In genomic region chr3:95435561-95435960, GRCm38 (mm10) we compare ENCODE assay signal across 9 mouse cellular contexts. TPM values are rescaled to one million over a fixed set of nuclear protein-coding genes. Genes with fewer than 3 reads are reported as not detected.
DNase-seq lines count a peak whose midpoint lies in the region; ATAC-seq and TF ChIP-seq lines count a peak whose summit lies in the region.
"Had no signal": no experiment of that assay in that cellular context is flagged by ENCODE, and none has a peak within 500 bp of the region (broad histone marks: within the 10 kb centered on the region; RNA-seq: fewer than 3 reads in every experiment).

No protein-coding gene starts in this region.

- H3K9ac ChIP-seq in heart, embryonic 12.5 days = no peak overlapping the region
- no peak overlapping the region for H3K9ac ChIP-seq in hindbrain, embryonic 12.5 days

- H3K9me3 ChIP-seq in heart, embryonic 12.5 days (replicated peaks) = no peaks in the 10 kb centered on the region
- no peaks in the 10 kb centered on the region for H3K9me3 ChIP-seq in E14TG2a.4 (ENCODE audit: low read length)
- no peaks in the 10 kb centered on the region for H3K9me3 ChIP-seq in hindbrain, embryonic 12.5 days (replicated peaks)

- DNase-seq in heart, adult 18-20 months = no peak
- DNase-seq in urinary bladder, postnatal 10 days (ENCODE audit: low spot score) = no peak
- DNase-seq in cerebellum, postnatal 25 days = no peak
- DNase-seq in cerebellum, adult 9-10 months = no peak

- H3K27ac ChIP-seq in heart, embryonic 12.5 days (ENCODE audit: poor library complexity, severe bottlenecking) = no peak overlapping the region
- H3K27ac ChIP-seq in hindbrain, embryonic 12.5 days = no peak overlapping the region
- no peak overlapping the region for H3K27ac ChIP-seq in macrophage

- H3K36me3 ChIP-seq in heart, embryonic 12.5 days = peaks cover 21% of the 10 kb centered on the region
- H3K36me3 ChIP-seq in E14TG2a.4 (ENCODE audit: insufficient read depth, low read length) = peaks cover 25% of the 10 kb centered on the region
- H3K36me3 ChIP-seq in hindbrain, embryonic 12.5 days = peaks cover 12% of the 10 kb centered on the region
- peaks cover 13% of the 10 kb centered on the region; the same call in 1 of the 2 replicates for H3K36me3 ChIP-seq in macrophage (ENCODE audit: inconsistent target)

- H3K4me2 ChIP-seq in heart, embryonic 12.5 days = peak overlapping the region; percentile 40; the same call in 1 of the 2 replicates
- H3K4me2 ChIP-seq in hindbrain, embryonic 12.5 days (replicated peaks) = peak overlapping the region; percentile 73

- H3K27me3 ChIP-seq in heart, embryonic 12.5 days (replicated peaks) = no peaks in the 10 kb centered on the region
- H3K27me3 ChIP-seq in E14TG2a.4 (ENCODE audit: insufficient read depth, low read length) = no peaks in the 10 kb centered on the region
- H3K27me3 ChIP-seq in hindbrain, embryonic 12.5 days = no peaks in the 10 kb centered on the region

- no peak for ATAC-seq in heart, embryonic 12.5 days (ENCODE audit: insufficient number of reproducible peaks, low FRiP score)
- no peak for ATAC-seq in hindbrain, embryonic 12.5 days (ENCODE audit: low FRiP score)

- no peak overlapping the region for H3K4me3 ChIP-seq in heart, embryonic 12.5 days
- H3K4me3 ChIP-seq in E14TG2a.4 (replicated peaks; ENCODE audit: low read length) = peak overlapping the region; percentile 96
- no peak overlapping the region for H3K4me3 ChIP-seq in hindbrain, embryonic 12.5 days
- peak overlapping the region; percentile 94; the same call in 1 of the 2 replicates for H3K4me3 ChIP-seq in macrophage (ENCODE audit: inconsistent target)

- peaks cover 4% of the 10 kb centered on the region; the same call in 1 of the 2 replicates for H3K4me1 ChIP-seq in heart, embryonic 12.5 days (replicated peaks)
- peaks cover 54% of the 10 kb centered on the region for H3K4me1 ChIP-seq in E14TG2a.4 (replicated peaks; ENCODE audit: low read depth, low read length)
- peaks cover 7% of the 10 kb centered on the region for H3K4me1 ChIP-seq in hindbrain, embryonic 12.5 days

- H3K79me2 ChIP-seq in macrophage (ENCODE audit: inconsistent target) = peaks cover 64% of the 10 kb centered on the region

- TF ChIP-seq CTCF in E14TG2a.4 (conservative IDR thresholded peaks at IDR 0.05; ENCODE audit: low read length) = no peak

- 52% methylated on average over 1 of the region's 1 CpGs for WGBS in heart, embryonic 12.5 days
- WGBS in hindbrain, embryonic 12.5 days = 63% methylated on average over 1 of the region's 1 CpGs
- 92% methylated on average over 1 of the region's 1 CpGs for WGBS in macrophage (ENCODE audit: missing documents)

RNA-seq across cellular contexts. Expression of gene Arnt, which starts 1.4 kb away (rescaled TPM):
- polyA plus RNA-seq in heart, embryonic 12.5 days (2016; fragmentation: Nextera tagmentation; extraction: Ambion mirVana) = 35.0 and 38.0 TPM in 2 replicates
- 10 to 100 TPM; 34.0 to 34.9 TPM for total RNA-seq in heart, adult 18-20 months (2021)
- polyA plus RNA-seq in hindbrain, embryonic 12.5 days (2016; fragmentation: Nextera tagmentation; extraction: Ambion mirVana) = 34.3 and 37.7 TPM in 2 replicates
- 100 to 1,000 TPM; 113 to 307 (median 194) TPM for total RNA-seq in macrophage (2018; cell fraction: chromatin; rRNA removed)
- total RNA-seq in macrophage (2018; cell fraction: cytosol; rRNA removed) = 10 to 100 TPM; 30.4 to 48.6 (median 39.9) TPM
- 100 to 1,000 TPM in 9 of 26 experiments, 10 to 100 TPM in 17; 50.1 to 142 (median 87.6) TPM for total RNA-seq in macrophage (2018; cell fraction: nucleus; rRNA removed)
- 32.7 to 36.0 TPM (median 33.6 TPM) in 3 replicates for polyA plus RNA-seq in macrophage (2018)

RNA-seq across cellular contexts. Expression of gene 4930558C23Rik, which starts 32.9 kb away (rescaled TPM):
- not detected in 2 replicates for polyA plus RNA-seq in heart, embryonic 12.5 days (2016; fragmentation: Nextera tagmentation; extraction: Ambion mirVana)
- total RNA-seq in heart, adult 18-20 months (2021) = not detected
- not detected in 2 replicates for polyA plus RNA-seq in hindbrain, embryonic 12.5 days (2016; fragmentation: Nextera tagmentation; extraction: Ambion mirVana)
- total RNA-seq in macrophage (2018; cell fraction: chromatin; rRNA removed) = not detected
- total RNA-seq in macrophage (2018; cell fraction: cytosol; rRNA removed) = not detected
- total RNA-seq in macrophage (2018; cell fraction: nucleus; rRNA removed) = not detected
- not detected in 3 replicates for polyA plus RNA-seq in macrophage (2018)
- total RNA-seq: left cerebral cortex, adult 18-20 months had no signal

Comparison
In these comparisons a context has a peak if more than half of its experiments do, and no peak if none do; other contexts are left out.
1. H3K4me3 ChIP-seq: peak in E14TG2a.4 (single experiment) and macrophage (single experiment); none in heart, embryonic 12.5 days (single experiment) and hindbrain, embryonic 12.5 days (single experiment).